Comparison of ENCODE assay signal across 9 mouse cellular contexts in genomic region chr5:125103396-125103795, GRCm38 (mm10).
A peak's percentile ranks its signal among the peaks of the same experiment; 100 is the strongest.
DNase-seq lines count a peak whose midpoint lies in the region; ATAC-seq and TF ChIP-seq lines count a peak whose summit lies in the region.
"Had no signal": no experiment of that assay in that cellular context is flagged by ENCODE, and none has a peak within 500 bp of the region (broad histone marks: within the 10 kb centered on the region; RNA-seq: fewer than 3 reads in every experiment).

No protein-coding gene starts in this region.

- no peaks in the 10 kb centered on the region for H3K9me3 ChIP-seq in forebrain, postnatal 0 days (ENCODE audit: low read length)
- H3K9me3 ChIP-seq in midbrain, embryonic 10.5 days (replicated peaks) = no peaks in the 10 kb centered on the region; the same call in 1 of the 2 replicates

- H3K4me3 ChIP-seq in forebrain, postnatal 0 days (ENCODE audit: low read depth, low read length) = no peak overlapping the region
- no peak overlapping the region for H3K4me3 ChIP-seq in midbrain, embryonic 10.5 days

- TF ChIP-seq CTCF in forebrain, postnatal 0 days (IDR thresholded peaks at IDR 0.05; ENCODE audit: low read depth) = peak; percentile 24

- 19% methylated on average over 6 of the region's 6 CpGs for WGBS in forebrain, postnatal 0 days
- WGBS in midbrain, embryonic 10.5 days = 22% methylated on average over 6 of the region's 6 CpGs

- H3K27ac ChIP-seq in forebrain, postnatal 0 days (ENCODE audit: low read depth, low read length) = peak overlapping the region; percentile 59
- H3K27ac ChIP-seq in midbrain, embryonic 10.5 days (replicated peaks) = peak overlapping the region; percentile 43; the same call in 1 of the 2 replicates

- H3K4me1 ChIP-seq in forebrain, postnatal 0 days (ENCODE audit: insufficient read depth) = no peaks in the 10 kb centered on the region
- peaks cover 41% of the 10 kb centered on the region for H3K4me1 ChIP-seq in midbrain, embryonic 10.5 days

- H3K36me3 ChIP-seq in forebrain, postnatal 0 days (ENCODE audit: insufficient read depth) = peaks cover 31% of the 10 kb centered on the region
- H3K36me3 ChIP-seq in midbrain, embryonic 10.5 days = peaks cover 99% of the 10 kb centered on the region

- H3K4me2 ChIP-seq in forebrain, postnatal 0 days (ENCODE audit: low read depth) = no peak overlapping the region

- no peaks in the 10 kb centered on the region for H3K27me3 ChIP-seq in forebrain, postnatal 0 days (ENCODE audit: insufficient read depth, low read length)
- no peaks in the 10 kb centered on the region for H3K27me3 ChIP-seq in midbrain, embryonic 10.5 days (ENCODE audit: low read depth, poor library complexity, severe bottlenecking)

- H3K9ac ChIP-seq in forebrain, postnatal 0 days = no peak overlapping the region

- DNase-seq in embryo, embryonic 10 days (ENCODE audit: low spot score) = peak; percentile 40
- DNase-seq in embryo, embryonic 9.5 days (ENCODE audit: extremely low spot score) = no peak
- peak; percentile 22 for DNase-seq in 416B (ENCODE audit: low read depth)
- DNase-seq in forebrain, postnatal 0 days = peak; percentile 53
- peak; percentile 36 for DNase-seq in midbrain, embryonic 10.5 days (ENCODE audit: low spot score)
- DNase-seq in ovary, adult 18-20 months (ENCODE audit: low spot score) = no peak
- DNase-seq in right cerebral cortex, postnatal 36 days (ENCODE audit: low spot score in 2 of 2) = no peak
- no peak for DNase-seq in kidney, adult 18-20 months
- DNase-seq: layer of hippocampus, postnatal 36 days had no signal

- peak; percentile 71 for ATAC-seq in forebrain, postnatal 0 days

Comparison
In these comparisons a context has a peak if more than half of its experiments do, and no peak if none do; other contexts are left out.
1. DNase-seq: peak in embryo, embryonic 10 days (single experiment), 416B (single experiment), forebrain, postnatal 0 days (single experiment) and midbrain, embryonic 10.5 days (single experiment); none in embryo, embryonic 9.5 days (single experiment), ovary, adult 18-20 months (single experiment), right cerebral cortex, postnatal 36 days (0 of 2) and kidney, adult 18-20 months (single experiment).